Mouse (Mus musculus): ENCODE results near the gene Ppfia3.
A peak's percentile ranks its signal among the peaks of the same experiment; 100 is the strongest.
"Not testable (repeated sequence)": the region's sequence is repeated elsewhere in the genome, so short reads cannot be mapped to it uniquely, and the experiment has no call there.

Ppfia3 gene

GRCm38 (mm10) chr7:45376057-45376456 lies 9.2 kb upstream of the Ppfia3 start:
- no peak for DNase-seq

GRCm38 (mm10) chr7:45374620-45375019 lies 7.8 kb upstream of the Ppfia3 start:
- no peak for DNase-seq

- DNase-seq: no peak
These were observed 5.6 kb upstream of the Ppfia3 start for GRCm38 (mm10) chr7:45372371-45372770.

- DNase-seq: peak; percentile 81
These were observed 3.9 kb upstream of the Ppfia3 start, which contains the start of gene Lin7b for GRCm38 (mm10) chr7:45370475-45371311. Gene Lin7b (minus strand): TSS chr7:45370583.

GRCm38 (mm10) chr7:45369836-45370474 lies 3.1 kb upstream of the Ppfia3 start:
- peak; percentile 46 for DNase-seq

- DNase-seq: no peak
These were observed 2.4 kb upstream of the Ppfia3 start for GRCm38 (mm10) chr7:45369022-45369745.

GRCm38 (mm10) chr7:45368178-45368577 lies 1.4 kb upstream of the Ppfia3 start:
- no peak for DNase-seq

GRCm38 (mm10) chr7:45367020-45367880 lies 431 bp upstream of the Ppfia3 start:
- peak; percentile 97 for DNase-seq

GRCm38 (mm10) chr7:45365742-45366651 lies 822 bp downstream of the Ppfia3 start:
- DNase-seq: no peak

GRCm38 (mm10) chr7:45363983-45364382 lies 2.8 kb downstream of the Ppfia3 start:
- no peak for DNase-seq

GRCm38 (mm10) chr7:45362801-45363200 lies 4.0 kb downstream of the Ppfia3 start:
- DNase-seq: no peak

- peak; percentile 78 for DNase-seq
These were observed 5.5 kb downstream of the Ppfia3 start for GRCm38 (mm10) chr7:45361243-45361804.

- DNase-seq: no peak
These were observed 6.3 kb downstream of the Ppfia3 start for GRCm38 (mm10) chr7:45360404-45361125.

- DNase-seq: not testable (repeated sequence)
These were observed 7.7 kb downstream of the Ppfia3 start for GRCm38 (mm10) chr7:45359081-45359480.

GRCm38 (mm10) chr7:45356087-45356486 lies 10.7 kb downstream of the Ppfia3 start:
- no peak for DNase-seq

GRCm38 (mm10) chr7:45355318-45356020 lies 11.3 kb downstream of the Ppfia3 start:
- DNase-seq: no peak

- no peak for DNase-seq
These were observed 13.8 kb downstream of the Ppfia3 start for GRCm38 (mm10) chr7:45353041-45353440.

GRCm38 (mm10) chr7:45346905-45347304 lies 19.9 kb downstream of the Ppfia3 start:
- no peak for DNase-seq

GRCm38 (mm10) chr7:45343543-45343942 lies 23.3 kb downstream of the Ppfia3 start:
- DNase-seq: peak; percentile 32

- no peak for DNase-seq
These were observed 24.7 kb downstream of the Ppfia3 start for GRCm38 (mm10) chr7:45342081-45342480.
